Mouse (Mus musculus) stomach, postnatal 0 days (tissue): ENCODE data around the gene Clrn3.

ENCODE experiments used
- CTCF ChIP-seq: IDR thresholded peaks from 2 replicates; pipeline ENCODE4 v1.5.1; 2016; ENCODE audit warnings: antibody characterized with exemption, low read depth, mild to moderate bottlenecking, moderate library complexity
- EP300 ChIP-seq: optimal IDR thresholded peaks from 2 replicates; pipeline ENCODE3; 2016; ENCODE audit warnings: antibody characterized with exemption

- TF ChIP-seq CTCF: no peak
- no peak for TF ChIP-seq EP300
Measured at GRCm38 (mm10) chr7:135523981-135524380, 4.5 kb downstream of the Clrn3 start.
